15 mouse cellular contexts compared by ENCODE assay signal in the genomic region with DNA sequence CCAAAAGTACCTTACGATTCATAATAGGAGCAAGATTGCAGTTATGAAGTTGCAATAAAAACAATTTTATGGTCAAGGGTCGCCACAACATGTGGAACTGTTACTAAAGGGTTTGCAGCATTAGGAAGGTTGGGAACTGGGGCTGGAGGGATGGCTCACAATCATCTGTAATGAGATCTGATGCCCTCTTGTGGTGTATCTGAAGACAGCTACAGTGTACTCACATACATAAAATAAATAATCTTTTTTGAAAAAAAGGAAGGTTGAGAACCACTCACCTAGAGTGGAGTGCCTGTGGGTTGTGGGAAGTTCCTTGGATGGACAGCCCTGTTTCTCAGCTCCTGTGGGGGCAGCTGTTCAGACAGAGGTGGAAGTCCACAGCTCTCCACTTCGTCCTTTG. TPM values are rescaled to one million over a fixed set of nuclear protein-coding genes. Genes with fewer than 3 reads are reported as not detected.
DNase-seq lines count a peak whose midpoint lies in the region; ATAC-seq and TF ChIP-seq lines count a peak whose summit lies in the region.
"Had no signal": no experiment of that assay in that cellular context is flagged by ENCODE, and none has a peak within 500 bp of the region (broad histone marks: within the 10 kb centered on the region; RNA-seq: fewer than 3 reads in every experiment).

No protein-coding gene starts in this region.

- H3K27ac ChIP-seq in embryonic facial prominence, embryonic 11.5 days (replicated peaks; ENCODE audit: low read depth, low read length): no peak overlapping the region
- H3K27ac ChIP-seq in embryonic facial prominence, embryonic 10.5 days (replicated peaks): no peak overlapping the region
- no peak overlapping the region for H3K27ac ChIP-seq in layer of hippocampus, adult 2 months
- no peak overlapping the region for H3K27ac ChIP-seq in forebrain, embryonic 15.5 days (replicated peaks)
- H3K27ac ChIP-seq: embryonic facial prominence, embryonic 15.5 days had no signal

- no peaks in the 10 kb centered on the region; the same call in 1 of the 2 replicates for H3K36me3 ChIP-seq in embryonic facial prominence, embryonic 11.5 days (replicated peaks; ENCODE audit: control insufficient read depth, insufficient read depth, low read depth, low read length)
- peaks cover 24% of the 10 kb centered on the region for H3K36me3 ChIP-seq in embryonic facial prominence, embryonic 10.5 days (replicated peaks)
- H3K36me3 ChIP-seq in forebrain, embryonic 15.5 days: peaks cover 12% of the 10 kb centered on the region

- TF ChIP-seq CTCF in layer of hippocampus, adult 2 months (conservative IDR thresholded peaks at IDR 0.05): peak; percentile 76

- ATAC-seq in embryonic facial prominence, embryonic 11.5 days (replicated peaks; ENCODE audit: insufficient number of reproducible peaks, low FRiP score, low TSS enrichment, low read depth): peak; percentile 42; the same call in 1 of the 2 replicates
- peak; percentile 51; the same call in 1 of the 2 replicates for ATAC-seq in forebrain, embryonic 15.5 days (replicated peaks)
- ATAC-seq: Patski had no signal

- no peak overlapping the region for H3K4me2 ChIP-seq in embryonic facial prominence, embryonic 11.5 days (ENCODE audit: low read depth, low read length)
- H3K4me2 ChIP-seq in forebrain, embryonic 15.5 days (replicated peaks): no peak overlapping the region
- H3K4me2 ChIP-seq: embryonic facial prominence, embryonic 15.5 days; limb, embryonic 13.5 days had no signal

- no peaks in the 10 kb centered on the region for H3K4me1 ChIP-seq in embryonic facial prominence, embryonic 11.5 days (ENCODE audit: control insufficient read depth, insufficient read depth, low read length)
- H3K4me1 ChIP-seq in embryonic facial prominence, embryonic 10.5 days: peaks cover 11% of the 10 kb centered on the region; the same call in 1 of the 2 replicates
- H3K4me1 ChIP-seq in forebrain, embryonic 15.5 days: no peaks in the 10 kb centered on the region

- WGBS in embryonic facial prominence, embryonic 11.5 days: 61% methylated on average over 3 of the region's 3 CpGs
- 64% methylated on average over 3 of the region's 3 CpGs for WGBS in embryonic facial prominence, embryonic 10.5 days
- WGBS in forebrain, embryonic 15.5 days: 70% methylated on average over 3 of the region's 3 CpGs

- DNase-seq in embryonic facial prominence, embryonic 11.5 days (ENCODE audit: low spot score): peak; percentile 15
- no peak for DNase-seq in embryonic facial prominence, embryonic 10.5 days (ENCODE audit: low spot score)
- no peak for DNase-seq in layer of hippocampus, adult 2 months (ENCODE audit: low spot score in 2 of 2)
- no peak for DNase-seq in layer of hippocampus, postnatal 10 days (ENCODE audit: low spot score in 2 of 2)
- DNase-seq in A20 (ENCODE audit: low read depth, low spot score): peak; percentile 20
- no peak for DNase-seq in cerebellum, postnatal 4 days (ENCODE audit: low spot score in 2 of 2)
- no peak for DNase-seq in testis, postnatal 14 days (ENCODE audit: low spot score)
- DNase-seq: adrenal gland, postnatal 14 days; B cell, adult 2 months; cerebellum, adult 11 months had no signal

- no peak overlapping the region for H3K4me3 ChIP-seq in embryonic facial prominence, embryonic 11.5 days (ENCODE audit: low read depth, low read length)
- no peak overlapping the region for H3K4me3 ChIP-seq in embryonic facial prominence, embryonic 10.5 days
- no peak overlapping the region for H3K4me3 ChIP-seq in layer of hippocampus, adult 2 months
- H3K4me3 ChIP-seq in forebrain, embryonic 15.5 days: no peak overlapping the region
- H3K4me3 ChIP-seq: embryonic facial prominence, embryonic 15.5 days; heart, embryonic 12.5 days; limb, embryonic 13.5 days had no signal

- no peaks in the 10 kb centered on the region for H3K27me3 ChIP-seq in embryonic facial prominence, embryonic 11.5 days (ENCODE audit: control insufficient read depth, insufficient read depth, low read length)
- H3K27me3 ChIP-seq in embryonic facial prominence, embryonic 10.5 days (replicated peaks; ENCODE audit: low read depth, poor library complexity, severe bottlenecking): no peaks in the 10 kb centered on the region
- no peaks in the 10 kb centered on the region for H3K27me3 ChIP-seq in forebrain, embryonic 15.5 days
- H3K27me3 ChIP-seq: embryonic facial prominence, embryonic 15.5 days; limb, embryonic 13.5 days; Patski had no signal

- H3K9me3 ChIP-seq in embryonic facial prominence, embryonic 11.5 days (replicated peaks; ENCODE audit: control insufficient read depth, low read length): no peaks in the 10 kb centered on the region
- no peaks in the 10 kb centered on the region for H3K9me3 ChIP-seq in embryonic facial prominence, embryonic 10.5 days
- H3K9me3 ChIP-seq in forebrain, embryonic 15.5 days: no peaks in the 10 kb centered on the region
- H3K9me3 ChIP-seq: embryonic facial prominence, embryonic 15.5 days; heart, embryonic 12.5 days; limb, embryonic 13.5 days had no signal

- H3K9ac ChIP-seq in embryonic facial prominence, embryonic 11.5 days (replicated peaks; ENCODE audit: low read length): no peak overlapping the region
- H3K9ac ChIP-seq in forebrain, embryonic 15.5 days (replicated peaks): no peak overlapping the region
- H3K9ac ChIP-seq: embryonic facial prominence, embryonic 15.5 days; heart, embryonic 12.5 days had no signal

RNA-seq across cellular contexts. Expression of a gene that starts 30.3 kb away (rescaled TPM):
- polyA plus RNA-seq in embryonic facial prominence, embryonic 11.5 days (2014; fragmentation: Nextera tagmentation; extraction: Ambion mirVana): 3.3 and 4.1 TPM in 2 replicates
- polyA plus RNA-seq in embryonic facial prominence, embryonic 10.5 days (2016; fragmentation: Nextera tagmentation; extraction: Ambion mirVana): 2.2 and 3.5 TPM in 2 replicates
- under 1 TPM; 0.28 to 0.29 TPM for total RNA-seq in layer of hippocampus, adult 2 months (2021)
- under 1 TPM; 0.29 to 0.53 TPM for total RNA-seq in layer of hippocampus, postnatal 10 days (2021)
- polyA plus RNA-seq in forebrain, embryonic 15.5 days (2015; fragmentation: Nextera tagmentation; extraction: Ambion mirVana): 0.29 and 0.34 TPM in 2 replicates
- polyA plus RNA-seq: Patski had no signal

Comparison
In these comparisons a context has a peak if more than half of its experiments do, and no peak if none do; other contexts are left out.
1. DNase-seq: peak in embryonic facial prominence, embryonic 11.5 days (single experiment) and A20 (single experiment); none in embryonic facial prominence, embryonic 10.5 days (single experiment), layer of hippocampus, adult 2 months (0 of 2), layer of hippocampus, postnatal 10 days (0 of 2), cerebellum, postnatal 4 days (0 of 2) and testis, postnatal 14 days (single experiment).